In genomic region chr8:122497912-122498311, GRCm38 (mm10) we compare ENCODE assay signal across 10 mouse cellular contexts. TPM values are rescaled to one million over a fixed set of nuclear protein-coding genes. Genes with fewer than 3 reads are reported as not detected.
A peak's percentile ranks its signal among the peaks of the same experiment; 100 is the strongest.
DNase-seq lines count a peak whose midpoint lies in the region; ATAC-seq and TF ChIP-seq lines count a peak whose summit lies in the region.
"Had no signal": no experiment of that assay in that cellular context is flagged by ENCODE, and none has a peak within 500 bp of the region (broad histone marks: within the 10 kb centered on the region; RNA-seq: fewer than 3 reads in every experiment).

No protein-coding gene starts in this region.

- H3K9ac ChIP-seq in heart, embryonic 13.5 days, result no peak overlapping the region
- H3K9ac ChIP-seq in lung, postnatal 0 days (replicated peaks; ENCODE audit: low read depth), result no peak overlapping the region
- no peak overlapping the region for H3K9ac ChIP-seq in hindbrain, embryonic 13.5 days
- no peak overlapping the region for H3K9ac ChIP-seq in forebrain, embryonic 13.5 days
- H3K9ac ChIP-seq: neural tube, embryonic 13.5 days had no signal

- H3K4me3 ChIP-seq in heart, embryonic 13.5 days, result no peak overlapping the region
- no peak overlapping the region for H3K4me3 ChIP-seq in lung, postnatal 0 days (ENCODE audit: low read depth, low read length)
- H3K4me3 ChIP-seq in hindbrain, embryonic 13.5 days, result no peak overlapping the region
- H3K4me3 ChIP-seq in forebrain, embryonic 13.5 days, result no peak overlapping the region
- H3K4me3 ChIP-seq: neural tube, embryonic 13.5 days had no signal

- H3K36me3 ChIP-seq in heart, embryonic 13.5 days, result peaks cover 86% of the 10 kb centered on the region
- H3K36me3 ChIP-seq in lung, postnatal 0 days (ENCODE audit: insufficient read depth, low read length), result peaks cover 45% of the 10 kb centered on the region
- peaks cover 2% of the 10 kb centered on the region for H3K36me3 ChIP-seq in splenic B cell, adult 2 months (ENCODE audit: control insufficient read depth, insufficient read depth, low read length, poor library complexity, severe bottlenecking)
- H3K36me3 ChIP-seq in hindbrain, embryonic 13.5 days, result no peaks in the 10 kb centered on the region
- no peaks in the 10 kb centered on the region for H3K36me3 ChIP-seq in forebrain, embryonic 13.5 days (ENCODE audit: poor library complexity, severe bottlenecking)
- H3K36me3 ChIP-seq: neural tube, embryonic 13.5 days had no signal

- H3K27me3 ChIP-seq in heart, embryonic 13.5 days (replicated peaks), result no peaks in the 10 kb centered on the region
- no peaks in the 10 kb centered on the region for H3K27me3 ChIP-seq in lung, postnatal 0 days (replicated peaks; ENCODE audit: insufficient read depth, low read length)
- H3K27me3 ChIP-seq in splenic B cell, adult 2 months (ENCODE audit: control insufficient read depth, insufficient read depth, low read length, poor library complexity, severe bottlenecking), result no peaks in the 10 kb centered on the region
- no peaks in the 10 kb centered on the region for H3K27me3 ChIP-seq in hindbrain, embryonic 13.5 days
- H3K27me3 ChIP-seq in forebrain, embryonic 13.5 days, result no peaks in the 10 kb centered on the region
- H3K27me3 ChIP-seq: neural tube, embryonic 13.5 days had no signal

- WGBS in heart, embryonic 13.5 days, result 71% methylated on average over 17 of the region's 17 CpGs
- 63% methylated on average over 17 of the region's 17 CpGs for WGBS in lung, postnatal 0 days
- 69% methylated on average over 17 of the region's 17 CpGs for WGBS in hindbrain, embryonic 13.5 days
- 64% methylated on average over 17 of the region's 17 CpGs for WGBS in forebrain, embryonic 13.5 days

- H3K27ac ChIP-seq in heart, embryonic 13.5 days (replicated peaks), result peak overlapping the region; percentile 48; the same call in 1 of the 2 replicates
- no peak overlapping the region for H3K27ac ChIP-seq in lung, postnatal 0 days (ENCODE audit: low read length)
- no peak overlapping the region for H3K27ac ChIP-seq in hindbrain, embryonic 13.5 days
- H3K27ac ChIP-seq in forebrain, embryonic 13.5 days, result no peak overlapping the region
- H3K27ac ChIP-seq: neural tube, embryonic 13.5 days had no signal

- TF ChIP-seq EP300 in lung, postnatal 0 days (IDR thresholded peaks at IDR 0.05), result no peak

- no peak for ATAC-seq in heart, embryonic 13.5 days (ENCODE audit: extremely low read depth, insufficient number of reproducible peaks, low FRiP score, low TSS enrichment)
- ATAC-seq in lung, postnatal 0 days, result no peak
- peak; percentile 40 for ATAC-seq in activated CD4-positive, CD25-positive, alpha-beta regulatory T cell, adult 4 months
- no peak for ATAC-seq in hindbrain, embryonic 13.5 days (ENCODE audit: low FRiP score)
- ATAC-seq in forebrain, embryonic 13.5 days, result no peak

- no peaks in the 10 kb centered on the region for H3K4me1 ChIP-seq in heart, embryonic 13.5 days
- H3K4me1 ChIP-seq in lung, postnatal 0 days (ENCODE audit: insufficient read depth, low read depth, low read length), result no peaks in the 10 kb centered on the region
- H3K4me1 ChIP-seq in hindbrain, embryonic 13.5 days (replicated peaks), result 0 out of 2 replicates have a peak, but pooled peaks cover 3% of the 10 kb centered on the region
- H3K4me1 ChIP-seq in forebrain, embryonic 13.5 days, result no peaks in the 10 kb centered on the region
- H3K4me1 ChIP-seq: neural tube, embryonic 13.5 days had no signal

- H3K4me2 ChIP-seq in heart, embryonic 13.5 days, result no peak overlapping the region
- no peak overlapping the region for H3K4me2 ChIP-seq in lung, postnatal 0 days (replicated peaks; ENCODE audit: low read depth, low read length)
- no peak overlapping the region for H3K4me2 ChIP-seq in hindbrain, embryonic 13.5 days
- no peak overlapping the region for H3K4me2 ChIP-seq in forebrain, embryonic 13.5 days
- H3K4me2 ChIP-seq: neural tube, embryonic 13.5 days had no signal

- peak; percentile 60 for TF ChIP-seq CTCF in lung, postnatal 0 days (IDR thresholded peaks at IDR 0.05)

- no peak for DNase-seq in heart, adult 11 months
- no peak for DNase-seq in lung, postnatal 0 days (ENCODE audit: low spot score)
- no peak for DNase-seq in lung, postnatal 10 days
- peak; percentile 39 for DNase-seq in splenic B cell, adult 2 months (ENCODE audit: low read depth, low spot score)
- DNase-seq: cerebellum, adult 11-12 months had no signal

- H3K9me3 ChIP-seq in heart, embryonic 13.5 days, result no peaks in the 10 kb centered on the region
- no peaks in the 10 kb centered on the region for H3K9me3 ChIP-seq in lung, postnatal 0 days (ENCODE audit: low read length)
- H3K9me3 ChIP-seq in hindbrain, embryonic 13.5 days, result no peaks in the 10 kb centered on the region
- no peaks in the 10 kb centered on the region for H3K9me3 ChIP-seq in forebrain, embryonic 13.5 days (replicated peaks)
- H3K9me3 ChIP-seq: neural tube, embryonic 13.5 days had no signal

RNA-seq across cellular contexts. Expression of gene Ctu2, which starts 22.0 kb away (rescaled TPM):
- 23.9 and 29.6 TPM in 2 replicates for polyA plus RNA-seq in heart, embryonic 13.5 days (2015; fragmentation: Nextera tagmentation; extraction: Ambion mirVana)
- 21.2 and 25.9 TPM in 2 replicates for polyA plus RNA-seq in lung, postnatal 0 days (2015; fragmentation: Nextera tagmentation; extraction: Ambion mirVana)
- 10 to 100 TPM; 11.0 to 14.6 TPM for polyA plus RNA-seq in activated CD4-positive, CD25-positive, alpha-beta regulatory T cell, adult 4 months (2017; shearing (Covaris generic))
- 69.2 and 69.6 TPM in 2 replicates for polyA plus RNA-seq in hindbrain, embryonic 13.5 days (2015; fragmentation: Nextera tagmentation; extraction: Ambion mirVana)
- 69.1 and 69.9 TPM in 2 replicates for polyA plus RNA-seq in forebrain, embryonic 13.5 days (2015; fragmentation: Nextera tagmentation; extraction: Ambion mirVana)

RNA-seq across cellular contexts. Expression of gene Rnf166, which starts 22.0 kb away (rescaled TPM):
- 33.2 and 42.0 TPM in 2 replicates for polyA plus RNA-seq in heart, embryonic 13.5 days (2015; fragmentation: Nextera tagmentation; extraction: Ambion mirVana)
- 49.4 and 52.7 TPM in 2 replicates for polyA plus RNA-seq in lung, postnatal 0 days (2015; fragmentation: Nextera tagmentation; extraction: Ambion mirVana)
- 10 to 100 TPM; 35.0 to 36.0 TPM for polyA plus RNA-seq in activated CD4-positive, CD25-positive, alpha-beta regulatory T cell, adult 4 months (2017; shearing (Covaris generic))
- 37.1 and 37.9 TPM in 2 replicates for polyA plus RNA-seq in hindbrain, embryonic 13.5 days (2015; fragmentation: Nextera tagmentation; extraction: Ambion mirVana)
- 33.6 and 36.1 TPM in 2 replicates for polyA plus RNA-seq in forebrain, embryonic 13.5 days (2015; fragmentation: Nextera tagmentation; extraction: Ambion mirVana)

RNA-seq across cellular contexts. Expression of gene Snai3, which starts 37.4 kb away (rescaled TPM):
- 2.4 and 3.1 TPM in 2 replicates for polyA plus RNA-seq in heart, embryonic 13.5 days (2015; fragmentation: Nextera tagmentation; extraction: Ambion mirVana)
- 1.2 and 1.5 TPM in 2 replicates for polyA plus RNA-seq in lung, postnatal 0 days (2015; fragmentation: Nextera tagmentation; extraction: Ambion mirVana)
- 1 to 10 TPM; 3.2 to 5.1 TPM for polyA plus RNA-seq in activated CD4-positive, CD25-positive, alpha-beta regulatory T cell, adult 4 months (2017; shearing (Covaris generic))
- polyA plus RNA-seq in hindbrain, embryonic 13.5 days (2015; fragmentation: Nextera tagmentation; extraction: Ambion mirVana), result not detected in 2 replicates
- 0.10 TPM in 1 of 2 replicates, not detected in the other for polyA plus RNA-seq in forebrain, embryonic 13.5 days (2015; fragmentation: Nextera tagmentation; extraction: Ambion mirVana)

RNA-seq across cellular contexts. Expression of gene Piezo1, which starts 53.2 kb away (rescaled TPM):
- 12.9 and 15.4 TPM in 2 replicates for polyA plus RNA-seq in heart, embryonic 13.5 days (2015; fragmentation: Nextera tagmentation; extraction: Ambion mirVana)
- polyA plus RNA-seq in lung, postnatal 0 days (2015; fragmentation: Nextera tagmentation; extraction: Ambion mirVana), result 27.3 and 31.3 TPM in 2 replicates
- 10 to 100 TPM; 11.8 to 22.2 TPM for polyA plus RNA-seq in activated CD4-positive, CD25-positive, alpha-beta regulatory T cell, adult 4 months (2017; shearing (Covaris generic))
- 2.5 and 3.2 TPM in 2 replicates for polyA plus RNA-seq in hindbrain, embryonic 13.5 days (2015; fragmentation: Nextera tagmentation; extraction: Ambion mirVana)
- 1.4 and 2.0 TPM in 2 replicates for polyA plus RNA-seq in forebrain, embryonic 13.5 days (2015; fragmentation: Nextera tagmentation; extraction: Ambion mirVana)

RNA-seq across cellular contexts. Expression of gene Mvd, which starts 54.7 kb away (rescaled TPM):
- 19.7 and 21.8 TPM in 2 replicates for polyA plus RNA-seq in heart, embryonic 13.5 days (2015; fragmentation: Nextera tagmentation; extraction: Ambion mirVana)
- 29.2 and 31.2 TPM in 2 replicates for polyA plus RNA-seq in lung, postnatal 0 days (2015; fragmentation: Nextera tagmentation; extraction: Ambion mirVana)
- 10 to 100 TPM; 14.8 to 15.1 TPM for polyA plus RNA-seq in activated CD4-positive, CD25-positive, alpha-beta regulatory T cell, adult 4 months (2017; shearing (Covaris generic))
- 44.7 and 48.2 TPM in 2 replicates for polyA plus RNA-seq in hindbrain, embryonic 13.5 days (2015; fragmentation: Nextera tagmentation; extraction: Ambion mirVana)
- 38.3 and 42.2 TPM in 2 replicates for polyA plus RNA-seq in forebrain, embryonic 13.5 days (2015; fragmentation: Nextera tagmentation; extraction: Ambion mirVana)
